In genomic region chr5:114696939-114697338, GRCm38 (mm10) we compare ENCODE assay signal across 15 mouse cellular contexts.
"Had no signal": no experiment of that assay in that cellular context is flagged by ENCODE, and none has a peak within 500 bp of the region (broad histone marks: within the 10 kb centered on the region; RNA-seq: fewer than 3 reads in every experiment).

No protein-coding gene starts in this region.

- H3K27me3 ChIP-seq: midbrain, embryonic 13.5 days had no signal

- H3K4me1 ChIP-seq: limb, embryonic 10.5 days; midbrain, embryonic 13.5 days had no signal

- H3K4me3 ChIP-seq: layer of hippocampus, adult 2 months; left cerebral cortex, adult 2 months; limb, embryonic 10.5 days; liver, embryonic 15.5 days; midbrain, embryonic 13.5 days had no signal

- ATAC-seq: lung, postnatal 0 days; midbrain, embryonic 13.5 days had no signal

- H3K36me3 ChIP-seq: limb, embryonic 10.5 days; liver, embryonic 15.5 days; midbrain, embryonic 13.5 days had no signal

- H3K9me3 ChIP-seq: limb, embryonic 10.5 days; liver, embryonic 15.5 days; midbrain, embryonic 13.5 days had no signal

- H3K4me2 ChIP-seq: liver, embryonic 15.5 days; midbrain, embryonic 13.5 days had no signal

- H3K9ac ChIP-seq: liver, embryonic 15.5 days; midbrain, embryonic 13.5 days had no signal

- DNase-seq: kidney, adult 18-20 months; kidney, postnatal 10 days; kidney, postnatal 4 days; lung, adult 2 months; lung, postnatal 36 days; right cerebral cortex, adult 18-20 months; right cerebral cortex, postnatal 25 days; thymus, adult 18-20 months; thymus, postnatal 25 days had no signal

- H3K27ac ChIP-seq: layer of hippocampus, adult 2 months; left cerebral cortex, adult 2 months; limb, embryonic 10.5 days; liver, embryonic 15.5 days; midbrain, embryonic 13.5 days had no signal
